Mouse (Mus musculus): ENCODE data around the gene Dock1.

Gene Dock1

DNA sequence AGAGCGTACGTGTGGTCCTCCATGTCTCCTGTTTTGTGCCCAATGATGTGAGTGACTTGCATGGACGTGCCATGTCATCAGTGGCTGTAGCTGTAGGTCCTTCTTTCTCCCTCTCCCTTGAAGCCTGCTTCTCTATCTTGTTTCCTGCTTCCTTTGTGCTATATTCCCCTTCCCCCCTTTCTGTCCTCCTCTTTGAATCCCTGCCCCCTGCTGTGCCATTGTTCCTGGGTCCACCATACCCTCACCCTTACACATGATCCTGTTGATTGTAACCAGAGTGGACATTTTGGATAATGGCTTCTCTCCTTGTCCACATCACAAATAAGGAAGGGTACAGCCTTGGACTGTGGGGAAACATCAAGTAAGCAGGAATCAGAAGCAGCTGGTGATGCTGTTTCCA, 81.0 kb downstream of the Dock1 start:
- no peak for DNase-seq (ENCODE audit: low spot score in 2 of 2)

- no peak for DNase-seq (ENCODE audit: low spot score in 2 of 2)
Measured at GRCm38 (mm10) chr7:134753417-134753816, 83.0 kb downstream of the Dock1 start.

DNA sequence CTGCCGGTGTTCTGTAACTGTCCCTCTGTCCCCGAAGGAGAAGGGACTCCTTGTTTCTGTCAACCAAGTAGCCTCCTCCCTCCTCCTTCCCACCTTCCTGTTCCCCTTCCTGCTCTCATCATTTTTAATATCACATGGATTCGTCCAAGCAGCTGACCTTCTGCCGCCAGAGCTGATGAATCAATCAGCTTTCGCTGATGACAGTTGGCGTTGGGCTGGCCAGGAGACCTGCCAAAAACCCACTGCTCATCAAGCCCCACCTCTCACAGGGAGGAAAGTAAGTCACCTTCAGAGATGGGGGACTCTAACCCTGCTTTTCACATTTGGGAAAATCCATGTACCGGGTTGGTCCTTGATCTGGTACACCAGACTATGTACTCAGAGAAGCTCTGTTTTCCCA, 87.2 kb downstream of the Dock1 start:
- DNase-seq (ENCODE audit: low spot score in 2 of 2), result no peak

DNA sequence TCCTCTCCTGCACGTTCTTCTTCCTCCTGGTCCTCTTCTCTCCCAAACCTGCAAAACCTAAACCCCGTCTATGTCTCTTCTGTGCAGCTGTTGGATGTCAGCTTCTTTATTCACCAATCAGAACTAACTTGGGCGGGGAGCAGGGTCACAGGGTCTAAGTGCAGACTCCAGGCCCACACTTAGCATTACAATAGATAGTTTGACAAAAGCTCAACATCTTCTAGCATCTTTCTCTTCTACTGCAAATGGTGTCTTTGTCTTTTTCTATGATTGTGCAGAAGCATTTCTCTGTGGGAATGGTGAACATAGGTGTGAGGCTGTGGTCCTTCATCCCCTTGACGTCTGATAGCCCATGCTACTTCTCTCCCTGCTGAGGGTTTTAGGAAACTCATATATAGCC, 91.3 kb downstream of the Dock1 start:
- DNase-seq (ENCODE audit: low spot score in 2 of 2), result no peak

DNA sequence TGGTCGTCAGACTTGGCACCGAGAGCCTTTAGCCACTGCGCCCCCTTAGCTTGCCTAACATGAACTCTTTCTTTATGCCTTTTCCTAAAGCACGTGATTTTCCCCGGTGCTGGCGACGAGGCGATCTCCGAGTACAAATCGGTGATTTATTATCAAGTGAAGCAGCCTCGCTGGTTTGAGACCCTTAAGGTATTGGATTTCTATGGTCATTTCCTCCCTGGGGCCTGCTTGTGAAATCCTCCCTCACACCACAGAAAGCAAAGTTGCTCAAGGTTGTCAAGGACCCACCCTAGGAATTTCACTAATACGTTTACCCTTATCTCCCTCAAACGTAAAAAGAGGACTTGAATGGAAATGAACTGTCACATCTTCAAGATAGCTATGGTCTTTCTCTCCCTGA, 94.7 kb downstream of the Dock1 start:
- DNase-seq (ENCODE audit: low spot score in 2 of 2), result no peak

GRCm38 (mm10) chr7:134771314-134771713, 100.9 kb downstream of the Dock1 start:
- DNase-seq (ENCODE audit: low spot score in 2 of 2), result no peak

- no peak for DNase-seq (ENCODE audit: low spot score in 2 of 2)
Measured at GRCm38 (mm10) chr7:134772363-134772762, 101.9 kb downstream of the Dock1 start.

GRCm38 (mm10) chr7:134772867-134773590, 102.6 kb downstream of the Dock1 start:
- DNase-seq (ENCODE audit: low spot score in 2 of 2), result no peak

DNA sequence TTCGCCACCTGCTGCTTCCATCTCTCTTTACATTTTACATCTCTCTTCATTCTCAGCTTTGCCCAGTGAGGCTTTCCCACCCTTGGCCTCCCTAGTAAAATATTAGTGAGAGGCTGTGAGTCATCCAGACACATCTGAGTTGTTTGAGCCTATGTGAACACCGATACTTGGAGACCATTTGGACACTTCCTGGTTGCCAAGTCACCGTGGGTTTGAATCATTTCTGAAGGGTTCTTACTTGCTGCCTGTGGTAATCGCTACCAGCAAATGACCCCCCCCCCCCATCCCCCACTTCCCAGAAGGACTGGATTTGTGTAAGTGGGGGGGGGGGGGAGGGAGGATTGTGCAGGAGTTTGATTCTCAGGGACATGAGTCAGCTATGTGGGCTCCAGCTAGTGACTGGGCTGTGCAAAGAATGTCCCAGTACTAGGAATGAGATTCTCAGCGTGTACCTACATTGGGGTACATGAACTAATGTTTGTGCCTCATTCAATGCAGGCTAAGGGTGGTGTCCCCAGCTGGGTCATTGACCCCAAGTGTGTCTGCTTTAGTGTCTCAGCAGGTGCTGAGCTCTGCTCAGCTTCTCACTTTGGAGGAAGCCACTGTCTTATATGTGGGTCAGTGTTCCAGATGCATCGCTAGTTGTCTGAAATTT, 103.4 kb downstream of the Dock1 start:
- DNase-seq (ENCODE audit: low spot score in 2 of 2), result no peak

DNA sequence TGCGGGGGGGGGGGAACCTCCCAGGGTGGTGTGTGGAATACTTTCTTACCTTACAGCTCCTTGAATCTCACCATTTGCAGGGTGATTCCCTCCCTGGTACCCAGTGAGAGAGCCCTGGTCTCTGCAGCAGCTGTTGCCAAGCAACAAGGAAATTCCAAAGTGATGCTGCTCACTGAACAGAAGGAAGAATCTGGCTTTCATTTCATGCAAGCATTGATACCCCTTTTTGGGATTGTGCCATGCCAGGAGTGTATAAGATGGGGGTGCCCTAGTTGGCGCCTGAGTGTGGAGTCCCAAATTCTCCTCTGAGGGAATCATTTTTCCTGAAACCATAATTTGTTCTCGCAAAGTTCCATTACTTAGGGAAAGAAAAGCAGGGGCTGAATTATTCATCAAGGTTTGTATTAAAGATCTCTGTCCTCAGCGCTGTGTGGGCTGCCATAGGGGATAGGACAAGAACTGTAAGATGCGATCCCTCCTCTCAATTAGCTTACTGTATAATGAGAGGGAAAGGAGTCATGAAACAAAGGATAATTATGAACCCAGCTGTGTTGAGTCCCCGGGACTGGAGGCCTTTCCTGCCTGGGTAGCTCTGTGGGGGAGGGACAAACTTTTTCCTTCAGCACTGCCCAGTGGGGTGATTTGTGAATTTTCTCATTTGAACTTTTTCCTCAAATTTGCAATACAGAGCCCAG, 104.2 kb downstream of the Dock1 start:
- no peak for DNase-seq (ENCODE audit: low spot score in 2 of 2)

GRCm38 (mm10) chr7:134775671-134776070, 105.2 kb downstream of the Dock1 start:
- no peak for DNase-seq (ENCODE audit: low spot score in 2 of 2)

DNA sequence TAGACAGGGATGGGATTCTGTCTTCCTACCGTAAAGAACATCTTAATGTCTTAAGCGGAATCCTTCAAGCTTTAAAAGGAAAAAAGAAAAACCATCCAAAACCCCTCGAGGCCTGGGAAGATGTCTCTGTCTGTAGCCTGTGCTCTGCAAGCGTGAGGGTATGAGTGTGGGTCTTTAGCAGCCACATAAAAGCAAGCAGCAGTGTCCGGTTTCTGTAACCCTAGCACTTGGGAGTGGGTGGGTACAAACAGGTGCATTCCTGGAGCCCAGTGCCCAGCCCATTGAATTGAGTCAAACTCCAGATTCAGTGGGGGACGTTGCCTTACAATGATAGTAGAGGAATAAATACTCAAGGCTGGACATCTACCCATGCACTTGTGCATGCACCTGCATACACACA, 105.9 kb downstream of the Dock1 start:
- DNase-seq (ENCODE audit: low spot score in 2 of 2), result no peak

DNA sequence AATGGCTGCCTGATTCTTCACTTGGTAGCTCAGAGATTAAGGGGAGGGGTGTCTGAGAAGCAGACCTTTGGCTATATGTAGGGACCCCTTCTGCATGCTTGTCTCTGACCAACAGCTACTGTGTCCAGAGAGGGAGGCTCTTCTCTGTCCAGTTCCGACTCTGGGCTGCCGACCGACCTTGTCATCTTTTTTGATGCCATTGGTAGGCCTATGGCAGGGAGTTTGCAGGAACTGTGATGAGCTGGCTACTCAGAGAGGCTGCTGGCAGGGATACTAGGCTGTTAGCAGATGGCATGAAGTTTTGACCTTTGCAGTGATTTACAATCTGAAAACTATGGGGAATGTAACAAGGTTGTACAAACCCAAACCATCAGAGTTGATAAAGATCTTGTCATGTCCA, 109.3 kb downstream of the Dock1 start:
- DNase-seq (ENCODE audit: low spot score in 2 of 2), result no peak

DNA sequence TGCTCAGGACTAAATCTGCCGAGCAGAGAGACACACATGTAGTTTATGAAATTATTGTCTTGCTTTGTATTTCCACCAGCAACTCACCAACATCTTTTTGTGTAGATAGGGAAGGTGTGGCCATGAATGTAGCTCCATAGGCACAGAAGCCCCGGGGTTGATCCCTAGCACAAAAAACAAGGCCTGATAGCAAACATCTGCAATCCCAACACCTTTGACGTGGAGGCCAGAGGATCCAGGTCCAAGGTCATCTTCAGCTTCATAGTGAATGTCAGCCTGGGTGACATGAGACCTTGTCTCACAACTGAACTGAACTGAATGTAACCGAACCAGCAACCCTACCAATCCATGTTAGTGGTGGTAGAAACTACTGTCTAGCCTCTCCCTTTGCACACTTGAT, 116.7 kb downstream of the Dock1 start:
- no peak for DNase-seq (ENCODE audit: low spot score in 2 of 2)

DNA sequence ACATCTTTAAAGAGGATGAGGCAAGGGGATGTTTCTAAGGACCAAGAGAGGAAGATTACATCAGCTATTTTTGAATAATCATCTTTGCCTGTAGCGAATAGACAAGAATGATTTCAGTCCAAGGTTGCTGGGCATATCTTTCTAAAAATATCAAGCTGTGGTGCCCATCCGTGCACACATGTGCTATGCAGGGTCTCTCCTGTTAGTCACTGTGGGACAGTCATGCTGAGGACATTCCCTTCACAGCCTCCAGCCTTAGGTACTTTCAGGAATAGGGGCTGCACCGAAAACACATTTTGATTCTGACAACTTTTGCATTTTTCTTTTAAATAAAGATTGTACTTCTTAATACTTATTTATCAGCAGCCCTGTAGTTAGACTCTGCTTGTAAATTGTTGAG, 124.4 kb downstream of the Dock1 start:
- no peak for DNase-seq (ENCODE audit: low spot score in 2 of 2)

- DNase-seq (ENCODE audit: low spot score in 2 of 2), result no peak
Measured at GRCm38 (mm10) chr7:134800079-134800478, 129.6 kb downstream of the Dock1 start.

DNA sequence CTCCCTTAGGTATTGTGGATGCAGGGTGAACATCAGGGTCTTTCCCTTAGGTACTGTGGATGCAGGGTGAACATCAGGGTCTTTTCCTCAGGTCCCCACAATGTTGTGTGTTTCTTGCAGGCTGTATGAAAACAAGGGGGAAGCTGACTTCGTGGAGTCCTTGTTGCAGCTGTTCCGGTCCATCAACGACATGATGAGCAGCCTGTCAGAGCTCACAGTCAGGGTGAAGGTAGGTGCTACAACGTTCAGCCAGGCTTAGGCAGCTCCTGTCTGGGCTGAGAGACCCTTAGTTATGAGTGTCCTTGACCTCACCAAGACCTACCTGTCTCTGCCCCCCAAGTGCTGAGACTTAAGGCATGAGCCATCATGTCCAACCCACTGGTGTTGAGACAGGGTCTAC, 134.0 kb downstream of the Dock1 start:
- DNase-seq (ENCODE audit: low spot score in 2 of 2), result no peak

DNA sequence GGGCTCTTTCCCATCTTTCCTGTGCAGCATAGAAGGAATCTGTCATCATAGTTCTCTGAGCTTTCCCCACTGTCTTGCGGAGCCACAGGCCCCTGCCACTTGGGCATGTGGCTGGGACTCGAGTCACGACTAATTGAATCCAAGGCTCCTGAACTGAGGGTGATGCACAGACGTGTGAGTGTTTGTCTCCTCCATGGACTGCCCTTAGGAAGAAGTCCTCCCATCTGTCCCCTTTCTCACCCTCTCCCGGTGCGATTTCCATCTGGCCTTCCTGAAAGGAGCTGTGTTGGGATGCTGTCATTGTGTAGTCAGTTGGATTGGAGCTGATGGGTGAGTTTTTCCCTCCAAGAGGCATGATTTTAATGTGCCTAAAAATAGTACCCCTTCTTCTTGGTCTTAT, 136.3 kb downstream of the Dock1 start:
- no peak for DNase-seq (ENCODE audit: low spot score in 2 of 2)

DNA sequence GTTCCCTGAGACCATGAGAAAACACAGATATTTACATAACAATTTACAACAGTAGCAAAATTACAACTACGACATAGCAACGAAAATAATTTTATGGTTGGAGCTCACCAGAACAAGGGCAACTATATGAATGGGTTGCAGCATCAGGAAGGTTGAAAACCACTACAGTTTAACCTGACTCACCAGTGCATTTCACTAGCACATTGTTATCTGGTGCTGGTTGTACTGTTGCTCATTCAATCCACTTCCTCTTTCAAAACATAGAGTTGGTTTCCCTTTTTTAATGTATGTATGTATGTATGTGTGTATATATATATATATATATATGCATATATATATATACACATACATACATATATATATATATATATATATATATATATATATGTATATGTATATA, 138.0 kb downstream of the Dock1 start:
- DNase-seq (ENCODE audit: low spot score in 2 of 2), result no peak

DNA sequence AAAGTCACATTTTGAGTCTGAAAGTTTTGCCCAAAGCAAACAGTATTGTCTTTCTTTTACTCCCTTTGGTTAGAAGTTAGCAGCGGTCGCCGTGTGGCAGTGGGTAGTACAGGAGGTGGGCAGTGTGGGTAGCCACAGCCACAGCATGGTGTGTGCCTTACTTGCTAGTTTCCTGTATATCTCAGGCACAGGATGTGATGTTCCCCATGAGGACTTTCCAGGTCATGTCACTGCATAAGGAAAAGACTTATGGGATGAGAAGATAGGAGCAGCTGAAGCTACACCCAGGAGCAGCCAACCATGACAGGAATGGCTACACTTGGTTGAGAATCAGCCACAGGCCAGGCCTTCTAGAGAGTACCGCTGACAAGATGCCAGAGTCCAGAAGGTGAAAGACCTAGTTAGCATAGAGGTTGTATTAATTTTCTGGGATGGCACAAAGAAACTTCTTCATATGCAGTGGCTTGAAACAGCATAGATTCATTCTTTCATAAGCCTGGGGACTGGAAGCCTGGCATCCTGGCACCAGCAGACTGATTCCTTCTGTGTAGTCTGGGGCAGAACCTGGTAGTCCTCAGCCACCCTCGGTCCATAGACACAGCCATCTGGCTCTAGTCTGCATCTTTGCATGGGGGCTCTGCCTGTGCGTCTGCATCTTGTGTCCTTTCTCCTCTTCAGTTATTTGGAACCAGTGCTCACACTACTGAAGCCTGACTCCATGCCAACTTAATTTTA, 139.0 kb downstream of the Dock1 start:
- DNase-seq (ENCODE audit: low spot score in 2 of 2), result no peak

DNA sequence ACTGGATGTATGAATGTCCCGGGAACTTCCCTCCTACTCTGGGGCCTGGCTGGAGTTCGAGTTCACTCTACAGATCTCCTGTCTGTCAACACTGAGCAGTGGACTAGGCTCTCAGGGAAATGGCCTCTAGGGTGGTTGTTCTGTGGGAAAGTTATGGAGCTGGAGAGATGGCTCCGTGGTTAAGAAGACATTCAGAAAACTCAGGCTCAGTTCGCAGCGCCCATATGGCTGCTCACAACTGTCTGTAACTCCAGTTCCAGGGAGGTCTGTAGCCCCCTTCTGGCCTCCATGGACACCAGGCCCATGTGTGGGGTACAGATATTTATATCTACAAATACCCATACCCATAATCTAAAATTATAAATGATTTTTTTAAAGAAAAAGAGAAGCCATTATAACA, 148.0 kb downstream of the Dock1 start:
- no peak for DNase-seq (ENCODE audit: low spot score in 2 of 2)

DNA sequence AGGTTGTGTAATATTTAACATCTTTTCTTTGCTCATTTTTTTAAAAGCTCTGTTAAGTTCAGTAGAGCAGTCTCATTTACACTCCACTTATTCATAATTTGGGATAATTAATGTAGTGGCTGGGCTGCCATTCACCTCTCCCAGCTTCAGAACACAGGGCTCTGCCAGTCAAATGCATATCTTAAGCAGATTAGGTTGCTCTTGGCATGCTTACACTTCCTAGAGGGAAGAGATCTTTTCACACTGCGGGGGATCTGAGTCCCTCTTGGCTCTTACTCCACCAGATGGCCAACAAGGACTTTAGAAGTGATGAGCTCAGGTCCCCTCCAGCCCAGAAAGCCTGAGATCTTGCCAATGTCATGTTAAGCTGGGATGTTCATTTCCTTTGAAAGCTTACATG, 150.8 kb downstream of the Dock1 start:
- no peak for DNase-seq (ENCODE audit: low spot score in 2 of 2)
